Mouse (Mus musculus) lung, embryonic 15.5 days (tissue): ENCODE data around the gene Msi2. TPM values are rescaled to one million over a fixed set of nuclear protein-coding genes. Genes with fewer than 3 reads are reported as not detected.

ENCODE experiments used
- ATAC-seq: fragments of 200-750 bp; cut with Nextera tagmentation; 2 replicates; pipeline ENCODE4 v1.8.0; 2017; ENCODE audit warnings: moderate number of reproducible peaks, borderline replicate concordance; ENCODE audit not compliant: low FRiP score, low TSS enrichment; ENCODE audit errors: extremely low read depth
- H3K27ac ChIP-seq: fragments of 300-500 bp; sonication (generic); 2 replicates; pipeline ENCODE4 v1.5.1; 2015; ENCODE audit warnings: moderate library complexity, mild to moderate bottlenecking, inconsistent platforms
- H3K27me3 ChIP-seq: fragments of 300-500 bp; sonication (generic); 2 replicates; pipeline ENCODE4 v1.6.1; 2015; ENCODE audit warnings: inconsistent platforms
- H3K36me3 ChIP-seq: fragments of 300-500 bp; sonication (generic); 2 replicates; pipeline ENCODE4 v1.6.1; 2015; ENCODE audit warnings: inconsistent platforms
- H3K4me1 ChIP-seq: fragments of 300-500 bp; sonication (generic); 2 replicates; pipeline ENCODE4 v1.6.1; 2015; ENCODE audit warnings: inconsistent platforms
- H3K4me2 ChIP-seq: fragments of 300-500 bp; sonication (generic); 2 replicates; pipeline ENCODE4 v1.6.1; 2015; ENCODE audit warnings: inconsistent platforms, mild to moderate bottlenecking, moderate library complexity
- H3K4me3 ChIP-seq: fragments of 300-500 bp; sonication (generic); 2 replicates; pipeline ENCODE4 v1.5.1; 2015; ENCODE audit warnings: mild to moderate bottlenecking, inconsistent platforms
- H3K9ac ChIP-seq: fragments of 300-500 bp; sonication (generic); 2 replicates; pipeline ENCODE4 v1.6.1; 2015; ENCODE audit warnings: inconsistent platforms
- H3K9me3 ChIP-seq: fragments of 300-500 bp; sonication (generic); 2 replicates; pipeline ENCODE4 v1.6.1; 2016; ENCODE audit warnings: inconsistent platforms
- WGBS: fragments of 180-500 bp; shearing (Covaris S2); methylation state at CpG from one replicate; pipeline ENCODE4 v1.1.7; 2015; 5-methylcytosine and 5-hydroxymethylcytosine counted together
- polyA plus RNA-seq: library from polyadenylated mRNA; unstranded; fragments of >200 nt; fragmentation: Nextera tagmentation; extraction: Ambion mirVana; gene quantifications from 2 replicates; pipeline ENCODE4 v1.2.1, GENCODE M21; 2015

Msi2 gene
- polyA plus RNA-seq, 1 experiment from 2014 or later, result 13.8 TPM

- 43% methylated on average over 7 of the region's 7 CpGs for WGBS
Observed at GRCm38 (mm10) chr11:88402290-88402689, 316.0 kb downstream of the Msi2 start.

GRCm38 (mm10) chr11:88401333-88401732 lies 317.0 kb downstream of the Msi2 start:
- no peak overlapping the region for H3K4me3 ChIP-seq
- WGBS, result 88% methylated on average over 6 of the region's 6 CpGs
- H3K9me3 ChIP-seq, result no peaks in the 10 kb centered on the region
- H3K4me2 ChIP-seq, result no peak overlapping the region
- H3K27me3 ChIP-seq, result no peaks in the 10 kb centered on the region
- H3K27ac ChIP-seq, result no peak overlapping the region
- no peaks in the 10 kb centered on the region for H3K36me3 ChIP-seq
- no peak for ATAC-seq
- no peak overlapping the region for H3K9ac ChIP-seq
- H3K4me1 ChIP-seq, result peaks cover 40% of the 10 kb centered on the region

More at GRCm38 (mm10) chr11:88402290-88402689, 316.0 kb downstream of the Msi2 start:
- Histone ChIP-seq H3K9ac (no peak overlapping the region), H3K27ac (no peak overlapping the region), H3K4me1 (peaks cover 48% of the 10 kb centered on the region), H3K4me2 (no peak overlapping the region), H3K4me3 (no peak overlapping the region), H3K27me3 (no peaks in the 10 kb centered on the region), H3K9me3 (no peaks in the 10 kb centered on the region), H3K36me3 (no peaks in the 10 kb centered on the region)
- ATAC-seq, result no peak

- WGBS, result 79% methylated on average over 10 of the region's 10 CpGs
- H3K4me2 ChIP-seq, result no peak overlapping the region
Observed at GRCm38 (mm10) chr11:88400926-88401325, 317.4 kb downstream of the Msi2 start.

GRCm38 (mm10) chr11:88400235-88400634 lies 318.1 kb downstream of the Msi2 start:
- H3K4me1 ChIP-seq, result peaks cover 33% of the 10 kb centered on the region

More at GRCm38 (mm10) chr11:88400926-88401325, 317.4 kb downstream of the Msi2 start:
- H3K36me3 ChIP-seq, result no peaks in the 10 kb centered on the region
- H3K4me1 ChIP-seq, result peaks cover 37% of the 10 kb centered on the region
- H3K9me3 ChIP-seq, result no peaks in the 10 kb centered on the region
- no peaks in the 10 kb centered on the region for H3K27me3 ChIP-seq
- no peak for ATAC-seq
- no peak overlapping the region for H3K4me3 ChIP-seq
- no peak overlapping the region for H3K9ac ChIP-seq
- no peak overlapping the region for H3K27ac ChIP-seq

GRCm38 (mm10) chr11:88399431-88399830 lies 318.9 kb downstream of the Msi2 start:
- 59% methylated on average over 5 of the region's 5 CpGs for WGBS
- Histone ChIP-seq H3K27me3 (no peaks in the 10 kb centered on the region), H3K4me2 (no peak overlapping the region), H3K27ac (no peak overlapping the region), H3K9me3 (no peaks in the 10 kb centered on the region), H3K4me1 (peaks cover 33% of the 10 kb centered on the region), H3K9ac (no peak overlapping the region), H3K4me3 (no peak overlapping the region), H3K36me3 (no peaks in the 10 kb centered on the region)
- ATAC-seq, result peak; percentile 6; the same call in 1 of the 2 replicates

More at GRCm38 (mm10) chr11:88400235-88400634, 318.1 kb downstream of the Msi2 start:
- H3K4me2 ChIP-seq, result no peak overlapping the region
- ATAC-seq, result peak; percentile 35; the same call in 1 of the 2 replicates
- no peak overlapping the region for H3K4me3 ChIP-seq
- no peaks in the 10 kb centered on the region for H3K36me3 ChIP-seq
- H3K9ac ChIP-seq, result no peak overlapping the region
- no peak overlapping the region for H3K27ac ChIP-seq
- no peaks in the 10 kb centered on the region for H3K9me3 ChIP-seq
- WGBS, result 60% methylated on average over 6 of the region's 6 CpGs
- no peaks in the 10 kb centered on the region for H3K27me3 ChIP-seq

- Histone ChIP-seq H3K27me3 (no peaks in the 10 kb centered on the region), H3K4me1 (peaks cover 33% of the 10 kb centered on the region), H3K27ac (no peak overlapping the region), H3K9ac (no peak overlapping the region), H3K4me3 (no peak overlapping the region), H3K4me2 (no peak overlapping the region), H3K9me3 (no peaks in the 10 kb centered on the region), H3K36me3 (no peaks in the 10 kb centered on the region)
- WGBS, result 85% methylated on average over 5 of the region's 5 CpGs
- no peak for ATAC-seq
Observed at GRCm38 (mm10) chr11:88399028-88399427, 319.3 kb downstream of the Msi2 start.

- H3K9ac ChIP-seq, result no peak overlapping the region
- H3K27me3 ChIP-seq, result no peaks in the 10 kb centered on the region
- no peaks in the 10 kb centered on the region for H3K36me3 ChIP-seq
- ATAC-seq, result no peak
- peak overlapping the region; percentile 29; the same call in 1 of the 2 replicates for H3K27ac ChIP-seq
- WGBS, result 78% methylated on average over 8 of the region's 8 CpGs
- H3K4me1 ChIP-seq, result peaks cover 30% of the 10 kb centered on the region
- no peak overlapping the region for H3K4me2 ChIP-seq
- H3K4me3 ChIP-seq, result no peak overlapping the region
- no peaks in the 10 kb centered on the region for H3K9me3 ChIP-seq
Observed at GRCm38 (mm10) chr11:88395076-88395990, 323.0 kb downstream of the Msi2 start.

GRCm38 (mm10) chr11:88394341-88395075 lies 323.8 kb downstream of the Msi2 start:
- Histone ChIP-seq H3K4me2 (no peak overlapping the region), H3K27me3 (no peaks in the 10 kb centered on the region), H3K9ac (no peak overlapping the region), H3K4me3 (no peak overlapping the region), H3K4me1 (peaks cover 25% of the 10 kb centered on the region), H3K9me3 (no peaks in the 10 kb centered on the region), H3K27ac (peak overlapping the region; percentile 29; the same call in 1 of the 2 replicates), H3K36me3 (no peaks in the 10 kb centered on the region)
- 67% methylated on average over 19 of the region's 19 CpGs for WGBS
- ATAC-seq, result no peak

- H3K4me3 ChIP-seq, result no peak overlapping the region
- ATAC-seq, result peak; percentile 69
- no peak overlapping the region for H3K4me2 ChIP-seq
- H3K4me1 ChIP-seq, result peaks cover 19% of the 10 kb centered on the region; the same call in 1 of the 2 replicates
- no peaks in the 10 kb centered on the region for H3K27me3 ChIP-seq
- H3K36me3 ChIP-seq, result no peaks in the 10 kb centered on the region
- no peaks in the 10 kb centered on the region for H3K9me3 ChIP-seq
- no peak overlapping the region for H3K9ac ChIP-seq
- WGBS, result 47% methylated on average over 10 of the region's 10 CpGs
- no peak overlapping the region for H3K27ac ChIP-seq
Observed at GRCm38 (mm10) chr11:88392715-88393114, 325.6 kb downstream of the Msi2 start.

- Histone ChIP-seq H3K4me1 (peaks cover 19% of the 10 kb centered on the region; the same call in 1 of the 2 replicates), H3K4me2 (no peak overlapping the region), H3K4me3 (no peak overlapping the region), H3K27me3 (no peaks in the 10 kb centered on the region), H3K9me3 (no peaks in the 10 kb centered on the region), H3K36me3 (no peaks in the 10 kb centered on the region), H3K27ac (no peak overlapping the region), H3K9ac (no peak overlapping the region)
- no peak for ATAC-seq
- WGBS, result 90% methylated on average over 8 of the region's 8 CpGs
Observed at GRCm38 (mm10) chr11:88391181-88391814, 327.0 kb downstream of the Msi2 start.

GRCm38 (mm10) chr11:88389530-88389929 lies 328.8 kb downstream of the Msi2 start:
- Histone ChIP-seq H3K4me1 (peaks cover 11% of the 10 kb centered on the region; the same call in 1 of the 2 replicates), H3K9me3 (no peaks in the 10 kb centered on the region), H3K9ac (no peak overlapping the region), H3K4me3 (no peak overlapping the region), H3K36me3 (no peaks in the 10 kb centered on the region; the same call in 1 of the 2 replicates), H3K4me2 (no peak overlapping the region), H3K27ac (no peak overlapping the region), H3K27me3 (no peaks in the 10 kb centered on the region)
- no peak for ATAC-seq
- 85% methylated on average over 6 of the region's 6 CpGs for WGBS
